Mouse (Mus musculus) thymus, adult 2 months (tissue): ENCODE measurements at regions not wholly inside any gene's neighbourhood (a gene's known extent, or its start where the extent isn't known, plus 50 kb on each side); places are given as distances from the start of the nearest gene placed in this dataset.

Experiments
- CTCF ChIP-seq: fragments of 200-500 bp; IDR thresholded peaks from 2 replicates; pipeline ENCODE4 v1.5.1; 2012; ENCODE audit warnings: mild to moderate bottlenecking, control low read depth, low read length, moderate library complexity, borderline replicate concordance; ENCODE audit not compliant: control insufficient read depth, poor library complexity, insufficient read depth; ENCODE audit errors: extremely low read depth
- POLR2A ChIP-seq: fragments of 200-500 bp; IDR thresholded peaks from 2 replicates; pipeline ENCODE4 v1.6.1; 2012; ENCODE audit warnings: mild to moderate bottlenecking, low read length, control low read depth, moderate library complexity; ENCODE audit not compliant: control insufficient read depth, poor library complexity, insufficient read depth; ENCODE audit errors: extremely low read depth

GRCm38 (mm10) chr8:113998881-113999280 lies 134.5 kb upstream of the Nudt7 start:
- TF ChIP-seq POLR2A, result no peak
- no peak for TF ChIP-seq CTCF
